Mouse (Mus musculus): ENCODE measurements at regions not wholly inside any gene's neighbourhood (a gene's known extent, or its start where the extent isn't known, plus 50 kb on each side); places are given as distances from the start of the nearest gene placed in this dataset.
"Not testable (repeated sequence)": the region's sequence is repeated elsewhere in the genome, so short reads cannot be mapped to it uniquely, and the experiment has no call there.

GRCm38 (mm10) chr4:18796395-18796740 lies 808.9 kb upstream of the Gm12353 start:
- DNase-seq (ENCODE audit: low spot score), result peak; percentile 2
- H3K27me3 ChIP-seq (replicated peaks; ENCODE audit: control insufficient read depth, insufficient read depth, low read length), result no peaks in the 10 kb centered on the region
- no peaks in the 10 kb centered on the region for H3K36me3 ChIP-seq (ENCODE audit: control insufficient read depth, insufficient read depth, low read length)
- no peak; the same call in 1 of the 2 replicates for ATAC-seq (ENCODE audit: low read depth)
- 45% methylated on average over 2 of the region's 2 CpGs for WGBS
- no peak overlapping the region for H3K9ac ChIP-seq (ENCODE audit: low read depth, low read length)
- H3K4me3 ChIP-seq (ENCODE audit: low read depth, low read length), result no peak overlapping the region
- H3K27ac ChIP-seq (replicated peaks; ENCODE audit: low read depth, low read length), result no peak overlapping the region
- no peak overlapping the region for H3K4me2 ChIP-seq (ENCODE audit: low read depth, low read length)
- H3K4me1 ChIP-seq (ENCODE audit: control insufficient read depth, insufficient read depth, low read length), result 0 out of 2 replicates have a peak, but pooled peaks cover 3% of the 10 kb centered on the region
- no peaks in the 10 kb centered on the region for H3K9me3 ChIP-seq (ENCODE audit: control insufficient read depth, low read length)

DNA sequence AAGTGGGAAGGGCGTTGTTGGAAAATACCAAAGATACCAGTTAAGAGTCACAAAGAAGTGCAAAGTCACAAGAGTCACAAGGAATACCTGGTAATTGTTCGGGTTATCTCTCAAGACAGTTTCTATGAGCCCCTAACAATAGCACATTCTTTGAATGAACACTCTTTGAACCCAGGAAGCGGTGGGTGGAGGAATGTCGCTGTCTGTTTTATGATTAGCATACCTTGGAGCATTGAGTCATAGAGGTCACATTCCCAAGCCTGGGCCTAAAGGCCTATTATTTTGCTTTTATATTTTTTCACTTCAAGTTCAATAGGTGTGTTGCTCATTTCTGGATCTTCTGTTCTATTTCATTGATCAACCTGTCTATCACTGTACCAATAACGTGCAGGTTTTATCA lies 802.1 kb upstream of the Gm12353 start:
- not testable (repeated sequence) for ATAC-seq (ENCODE audit: low read depth); H3K4me1 ChIP-seq (ENCODE audit: control insufficient read depth, insufficient read depth, low read length); H3K9ac ChIP-seq (ENCODE audit: low read depth, low read length); H3K36me3 ChIP-seq (ENCODE audit: control insufficient read depth, insufficient read depth, low read length); H3K27ac ChIP-seq (replicated peaks; ENCODE audit: low read depth, low read length); DNase-seq (ENCODE audit: low spot score); H3K4me3 ChIP-seq (ENCODE audit: low read depth, low read length); H3K4me2 ChIP-seq (ENCODE audit: low read depth, low read length); H3K9me3 ChIP-seq (ENCODE audit: control insufficient read depth, low read length); H3K27me3 ChIP-seq (replicated peaks; ENCODE audit: control insufficient read depth, insufficient read depth, low read length)
- WGBS, result 85% methylated on average over 5 of the region's 5 CpGs
